Mouse (Mus musculus) MEL (cell line): Measurements from ENCODE around the gene Grhl1. TPM values are rescaled to one million over a fixed set of nuclear protein-coding genes. Genes with fewer than 3 reads are reported as not detected.

Experiments
- DNase-seq: peaks from one replicate; pipeline ENCODE4 v3.0.0; 2011; ENCODE audit warnings: low read depth, low spot score
- H3K27ac ChIP-seq: 2 replicates; pipeline ENCODE4 v1.5.1; 2012; ENCODE audit warnings: low read depth, mild to moderate bottlenecking, control low read depth, low read length, moderate library complexity; ENCODE audit not compliant: control insufficient read depth
- H3K27me3 ChIP-seq, 2 experiments: fragments of 150-350 bp in 1 of 2; sonication (generic) in 1 of 2; 2 replicates each; pipeline ENCODE4 v1.6.1; 2012; ENCODE audit warnings: low read length in 2 of 2, mild to moderate bottlenecking in 2 of 2, improper control_type of control experiment in 1 of 2, moderate library complexity in 1 of 2; ENCODE audit not compliant: insufficient read depth in 2 of 2, control insufficient read depth in 1 of 2
- H3K36me3 ChIP-seq, 2 experiments: 2 replicates each; pipeline ENCODE4 v1.6.1; 2012 to 2014; ENCODE audit warnings: low read length in 2 of 2, improper control_type of control experiment in 1 of 2, inconsistent platforms in 1 of 2, mild to moderate bottlenecking in 1 of 2; ENCODE audit not compliant: insufficient read depth in 2 of 2, control insufficient read depth in 1 of 2
- H3K4me1 ChIP-seq, 2 experiments: fragments of 150-350 bp in 1 of 2; sonication (generic) in 1 of 2; 2 replicates each; pipeline ENCODE4 v1.6.1; 2012; ENCODE audit warnings: low read length in 2 of 2, improper control_type of control experiment in 1 of 2, mild to moderate bottlenecking in 1 of 2; ENCODE audit not compliant: insufficient read depth in 2 of 2, control insufficient read depth in 1 of 2
- H3K4me3 ChIP-seq, 2 experiments: fragments of 150-350 bp in 1 of 2; sonication (generic) in 1 of 2; 2 replicates each; pipeline ENCODE4 v1.5.1; 2012; ENCODE audit warnings: low read depth in 2 of 2, low read length in 2 of 2, mild to moderate bottlenecking in 2 of 2, moderate library complexity in 2 of 2, control low read depth in 1 of 2, improper control_type of control experiment in 1 of 2; ENCODE audit not compliant: control insufficient read depth in 1 of 2, insufficient read depth in 1 of 2
- H3K79me2 ChIP-seq: 2 replicates; pipeline ENCODE4 v1.6.1; 2012; ENCODE audit warnings: mild to moderate bottlenecking, low read length, moderate library complexity; ENCODE audit not compliant: control insufficient read depth, poor library complexity, insufficient read depth
- H3K9ac ChIP-seq: 2 replicates; pipeline ENCODE4 v1.6.1; 2012; ENCODE audit warnings: low read depth, mild to moderate bottlenecking, control low read depth, low read length, moderate library complexity; ENCODE audit not compliant: control insufficient read depth, poor library complexity, severe bottlenecking
- H3K9me3 ChIP-seq: fragments of 150-350 bp; sonication (generic); replicated peaks from 2 replicates; pipeline ENCODE4 v1.6.1; 2012; ENCODE audit warnings: mild to moderate bottlenecking, low read length, improper control_type of control experiment, moderate library complexity; ENCODE audit not compliant: insufficient read depth
- BHLHE40 ChIP-seq: IDR thresholded peaks from 2 replicates; pipeline ENCODE4 v1.6.1; 2012; ENCODE audit warnings: low read depth, mild to moderate bottlenecking, inconsistent platforms, low read length, improper control_type of control experiment, borderline replicate concordance
- CHD1 ChIP-seq: IDR thresholded peaks from 2 replicates; pipeline ENCODE4 v1.6.1; 2012; ENCODE audit warnings: low read depth, mild to moderate bottlenecking, inconsistent platforms, low read length, improper control_type of control experiment
- CHD2 ChIP-seq: IDR thresholded peaks from 2 replicates; pipeline ENCODE4 v1.6.1; 2011; ENCODE audit warnings: low read length, improper control_type of control experiment
- E2F4 ChIP-seq: IDR thresholded peaks from 2 replicates; pipeline ENCODE4 v1.6.1; 2011; ENCODE audit warnings: low read depth, low read length, improper control_type of control experiment, borderline replicate concordance
- ELF1 ChIP-seq: IDR thresholded peaks from 2 replicates; pipeline ENCODE4 v1.6.1; 2014; ENCODE audit warnings: low read depth, mild to moderate bottlenecking, inconsistent platforms, low read length, improper control_type of control experiment, moderate library complexity
- ETS1 ChIP-seq: IDR thresholded peaks from 2 replicates; pipeline ENCODE4 v1.6.1; 2012; ENCODE audit warnings: low read depth, mild to moderate bottlenecking, inconsistent platforms, low read length, improper control_type of control experiment, moderate library complexity
- GATA1 ChIP-seq: IDR thresholded peaks from 2 replicates; pipeline ENCODE4 v1.6.1; 2011; ENCODE audit warnings: low read depth, low read length, improper control_type of control experiment
- MAFK ChIP-seq: IDR thresholded peaks from 2 replicates; pipeline ENCODE4 v1.6.1; 2011; ENCODE audit warnings: low read depth, mild to moderate bottlenecking, low read length, improper control_type of control experiment, borderline replicate concordance
- MAX ChIP-seq: IDR thresholded peaks from 2 replicates; pipeline ENCODE4 v1.6.1; 2011; ENCODE audit warnings: low read length, improper control_type of control experiment
- MEF2A ChIP-seq: IDR thresholded peaks from 2 replicates; pipeline ENCODE4 v1.6.1; 2014; ENCODE audit warnings: low read depth, mild to moderate bottlenecking, inconsistent platforms, low read length, improper control_type of control experiment; ENCODE audit not compliant: poor library complexity, insufficient replicate concordance, severe bottlenecking; ENCODE audit errors: extremely low read depth
- MXI1 ChIP-seq: IDR thresholded peaks from 2 replicates; pipeline ENCODE4 v1.6.1; 2011; ENCODE audit warnings: mild to moderate bottlenecking, low read depth, low read length, improper control_type of control experiment
- MYB ChIP-seq: IDR thresholded peaks from 2 replicates; pipeline ENCODE4 v1.6.1; 2011; ENCODE audit warnings: mild to moderate bottlenecking, low read depth, low read length, improper control_type of control experiment
- MYC ChIP-seq: IDR thresholded peaks from 2 replicates; pipeline ENCODE4 v1.6.1; 2011; ENCODE audit warnings: low read depth, mild to moderate bottlenecking, low read length, improper control_type of control experiment, moderate library complexity
- NRF1 ChIP-seq: IDR thresholded peaks from 2 replicates; pipeline ENCODE4 v1.6.1; 2014; ENCODE audit warnings: low read depth, mild to moderate bottlenecking, inconsistent platforms, low read length, improper control_type of control experiment, moderate library complexity; ENCODE audit not compliant: poor library complexity, insufficient read depth, severe bottlenecking
- POLR2A ChIP-seq, 2 experiments: IDR thresholded peaks; 2 replicates each; pipeline ENCODE4 v1.6.1; 2011 to 2012; ENCODE audit warnings: low read length in 2 of 2, mild to moderate bottlenecking in 2 of 2, control low read depth in 1 of 2, improper control_type of control experiment in 1 of 2, low read depth in 1 of 2, moderate library complexity in 1 of 2; ENCODE audit not compliant: control insufficient read depth in 1 of 2, insufficient read depth in 1 of 2, poor library complexity in 1 of 2
- POLR2AphosphoS5 ChIP-seq: IDR thresholded peaks from 2 replicates; pipeline ENCODE4 v1.6.1; 2012; ENCODE audit warnings: low read depth, borderline replicate concordance, mild to moderate bottlenecking, inconsistent platforms, low read length, moderate library complexity, mixed read lengths
- SIN3A ChIP-seq: IDR thresholded peaks from 2 replicates; pipeline ENCODE4 v1.6.1; 2012; ENCODE audit warnings: low read length, improper control_type of control experiment, inconsistent platforms
- SMC3 ChIP-seq: IDR thresholded peaks from 2 replicates; pipeline ENCODE4 v1.6.1; 2011; ENCODE audit warnings: low read depth, low read length, improper control_type of control experiment
- TAL1 ChIP-seq: IDR thresholded peaks from 2 replicates; pipeline ENCODE4 v1.6.1; 2012; ENCODE audit warnings: mild to moderate bottlenecking, inconsistent platforms, low read length, moderate library complexity, mixed read lengths
- USF2 ChIP-seq, 2 experiments: IDR thresholded peaks; 2 replicates each; pipeline ENCODE4 v1.6.1; 2011 to 2012; ENCODE audit warnings: improper control_type of control experiment in 2 of 2, low read length in 2 of 2, borderline replicate concordance in 1 of 2, inconsistent platforms in 1 of 2, low read depth in 1 of 2, mild to moderate bottlenecking in 1 of 2; ENCODE audit not compliant: insufficient read depth in 1 of 2
- ZKSCAN1 ChIP-seq: IDR thresholded peaks from 2 replicates; pipeline ENCODE4 v1.6.1; 2012; ENCODE audit warnings: low read depth, mild to moderate bottlenecking, inconsistent platforms, low read length, improper control_type of control experiment, moderate library complexity
- ZMIZ1 ChIP-seq: IDR thresholded peaks from 2 replicates; pipeline ENCODE4 v1.6.1; 2012; ENCODE audit warnings: low read depth, mild to moderate bottlenecking, inconsistent platforms, low read length, improper control_type of control experiment, moderate library complexity
- ZNF384 ChIP-seq: IDR thresholded peaks from 2 replicates; pipeline ENCODE4 v1.6.1; 2012; ENCODE audit warnings: low read depth, mild to moderate bottlenecking, inconsistent platforms, low read length, improper control_type of control experiment
- polyA plus RNA-seq, 2 experiments: library from polyadenylated mRNA; stranded (reverse) in 1 of 2; unstranded in 1 of 2; fragments of >175 nt in 1 of 2; fragments of >200 nt in 1 of 2; gene quantifications; 2 replicates each; pipeline versions ENCODE4 v1.2.1 to v1.2.4; 2012; ENCODE audit warnings: low replicate concordance in 2 of 2, low read depth in 1 of 2; ENCODE audit not compliant: insufficient read length in 2 of 2, insufficient read depth in 1 of 2, missing spikeins in 1 of 2
- total RNA-seq: library from RNA; depleted of rRNA; stranded (reverse); fragments of 300-350 nt; gene quantifications from 2 replicates; pipeline ENCODE4 v1.2.3, GENCODE M21; 2012

Gene Grhl1
- total and polyA plus RNA-seq, 3 experiments, result 0.50 to 1.3 TPM; not detected in 1

DNA sequence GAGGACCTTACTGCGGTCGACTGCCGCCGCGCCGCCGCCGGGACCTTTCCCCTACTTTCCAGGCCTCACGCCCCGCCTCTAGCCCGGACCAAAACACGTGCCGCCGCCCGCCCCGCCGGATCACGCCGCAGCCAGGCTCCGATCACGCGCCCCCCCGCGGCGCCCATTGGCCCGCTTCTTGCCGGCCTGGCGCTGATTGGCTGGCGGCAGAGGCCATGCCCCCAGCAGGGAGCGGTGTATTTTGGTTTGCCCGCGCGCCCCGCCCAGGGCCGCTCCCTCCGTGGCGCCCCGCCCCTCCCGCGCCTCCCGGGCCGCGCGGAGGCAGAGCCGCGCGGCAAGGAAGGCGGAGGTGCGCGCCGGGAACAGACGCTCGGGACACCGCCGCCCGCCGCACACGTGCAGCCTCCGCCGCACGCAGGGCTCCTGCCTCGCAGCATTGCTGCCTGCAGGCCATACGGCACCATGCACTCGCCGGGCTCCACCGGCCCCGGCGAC lies 79.0 kb downstream of the Grhl1 start, which contains the start of gene Klf11 (continued):
- TF ChIP-seq POLR2AphosphoS5 (no peak), TAL1 (no peak)

- Histone ChIP-seq H3K27me3 (no peaks in the 10 kb centered on the region), H3K4me3 (peak overlapping the region; percentile 71 to 87), H3K27ac (peak overlapping the region; percentile 79), H3K4me1 (peaks cover 0 to 13% of the 10 kb centered on the region in 2 experiments; a peak in 3 of 4 replicates), H3K9ac (peak overlapping the region; percentile 91), H3K79me2 (peaks cover 3% of the 10 kb centered on the region; the same call in 1 of the 2 replicates), H3K36me3 (peaks cover 0 to 3% of the 10 kb centered on the region in 2 experiments; a peak in 2 of 4 replicates), H3K9me3 (no peaks in the 10 kb centered on the region)
- peak; percentile 98 for DNase-seq
- TF ChIP-seq SIN3A (peak; percentile 28), MEF2A (peak; percentile 83; the same call in 1 of the 2 replicates), NRF1 (no peak), ETS1 (peak; percentile 48; the same call in 1 of the 2 replicates), MXI1 (peak; percentile 47; the same call in 1 of the 2 replicates), E2F4 (peak; percentile 67; the same call in 1 of the 2 replicates), ZNF384 (no peak), TAL1 (peak; percentile 7; the same call in 1 of the 2 replicates), CHD2 (no peak), ZMIZ1 (no peak)
Measured at GRCm38 (mm10) chr12:24651642-24652342, 79.7 kb downstream of the Grhl1 start.

DNA sequence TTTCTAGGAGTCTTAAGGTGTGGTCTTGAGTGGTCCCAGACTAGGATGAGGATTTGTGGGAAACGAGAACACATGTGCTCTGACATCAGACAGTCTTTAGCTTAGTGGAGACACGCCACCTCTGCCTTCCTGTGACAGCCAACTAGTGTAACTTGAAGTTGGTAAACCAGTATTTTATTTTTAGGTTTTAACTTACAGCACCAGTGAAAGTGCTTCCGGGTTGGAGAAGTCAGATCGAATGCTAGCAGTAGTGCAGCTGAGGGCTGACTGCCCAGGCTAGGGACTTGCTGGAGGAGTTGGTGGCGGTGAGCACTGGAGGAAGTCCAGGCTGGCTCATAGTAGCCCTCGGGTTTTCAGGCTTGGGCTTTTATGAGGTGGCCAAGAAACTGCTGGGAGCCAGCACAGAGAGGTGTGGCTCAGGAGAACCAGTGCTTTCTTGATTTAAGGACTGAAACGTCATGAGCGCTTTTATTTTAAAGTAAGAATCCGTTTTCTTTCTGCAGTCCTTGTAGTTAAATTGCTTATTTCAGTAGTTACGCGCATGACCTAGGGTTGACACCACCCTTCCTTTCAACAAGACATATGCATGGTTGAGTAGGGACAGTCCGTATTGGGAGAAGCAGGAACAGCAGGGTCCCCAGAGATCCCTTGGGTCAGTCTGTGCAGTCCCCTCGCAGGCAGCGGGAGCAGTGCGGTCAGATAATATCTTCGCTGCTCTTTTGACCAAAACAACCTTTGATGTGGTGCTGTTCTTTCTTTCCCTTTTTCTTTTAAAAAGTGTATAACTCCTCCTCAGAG lies 82.2 kb downstream of the Grhl1 start:
- no peak for DNase-seq
- TF ChIP-seq USF2 (IDR thresholded peaks at IDR 0.05; ENCODE audit: borderline replicate concordance in 1 of 2, insufficient read depth in 1 of 2, low read depth in 1 of 2, low read length in 2 of 2), result no peak
- no peak for TF ChIP-seq SMC3
- no peak for TF ChIP-seq MAFK
- TF ChIP-seq ZMIZ1, result no peak
- TF ChIP-seq ZKSCAN1, result no peak
- TF ChIP-seq GATA1, result no peak
- no peak for TF ChIP-seq MYB
- TF ChIP-seq MAX, result no peak
- no peak for TF ChIP-seq MYC
- no peak for TF ChIP-seq POLR2AphosphoS5
- TF ChIP-seq BHLHE40, result no peak
- no peak for TF ChIP-seq CHD1
- TF ChIP-seq POLR2A (IDR thresholded peaks at IDR 0.05; ENCODE audit: control insufficient read depth in 1 of 2, insufficient read depth in 1 of 2, low read depth in 1 of 2, low read length in 2 of 2, poor library complexity in 1 of 2), result no peak
- no peak for TF ChIP-seq ELF1
- TF ChIP-seq MXI1, result no peak
- H3K9ac ChIP-seq, result no peak overlapping the region
- H3K79me2 ChIP-seq, result peaks cover 3% of the 10 kb centered on the region; the same call in 1 of the 2 replicates
- H3K36me3 ChIP-seq, result peaks cover 0 to 12% of the 10 kb centered on the region in 2 experiments; a peak in 2 of 4 replicates
- no peak overlapping the region for H3K27ac ChIP-seq
- no peak overlapping the region for H3K4me3 ChIP-seq
- no peaks in the 10 kb centered on the region for H3K27me3 ChIP-seq
- peaks cover 0 to 20% of the 10 kb centered on the region in 2 experiments; a peak in 3 of 4 replicates for H3K4me1 ChIP-seq
- H3K9me3 ChIP-seq, result no peaks in the 10 kb centered on the region
